Mouse (Mus musculus) thymus, postnatal 14 days (tissue): ENCODE measurements around the gene Ndufa13.
A peak's percentile ranks its signal among the peaks of the same experiment; 100 is the strongest.

Experiments
- DNase-seq: peaks from one replicate; pipeline ENCODE4 v3.0.0; 2021

Ndufa13 gene

GRCm38 (mm10) chr8:69877992-69878391 is 24.4 kb downstream of the Ndufa13 start:
- no peak for DNase-seq

DNA sequence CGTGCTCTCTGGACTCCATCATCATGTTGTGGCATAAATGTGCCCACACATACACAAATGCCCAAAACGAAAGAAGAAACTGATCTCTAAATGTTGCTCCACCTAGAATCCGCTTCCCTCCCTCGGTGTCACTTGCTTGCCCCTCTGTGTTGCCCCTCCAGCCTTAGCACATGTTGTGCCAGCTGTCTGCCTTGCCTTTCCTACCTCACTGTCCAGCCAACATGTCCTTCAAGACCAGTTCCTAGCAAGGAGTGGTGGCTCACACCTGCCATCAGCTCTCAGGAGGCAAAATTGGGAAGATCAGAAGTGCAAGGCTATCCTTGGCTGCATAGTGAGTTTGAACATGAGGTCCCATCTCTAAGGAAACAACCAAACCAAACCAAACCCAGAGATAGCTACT is 25.0 kb downstream of the Ndufa13 start:
- no peak for DNase-seq

- DNase-seq: no peak
Observed at GRCm38 (mm10) chr8:69876967-69877366, 25.4 kb downstream of the Ndufa13 start.

DNA sequence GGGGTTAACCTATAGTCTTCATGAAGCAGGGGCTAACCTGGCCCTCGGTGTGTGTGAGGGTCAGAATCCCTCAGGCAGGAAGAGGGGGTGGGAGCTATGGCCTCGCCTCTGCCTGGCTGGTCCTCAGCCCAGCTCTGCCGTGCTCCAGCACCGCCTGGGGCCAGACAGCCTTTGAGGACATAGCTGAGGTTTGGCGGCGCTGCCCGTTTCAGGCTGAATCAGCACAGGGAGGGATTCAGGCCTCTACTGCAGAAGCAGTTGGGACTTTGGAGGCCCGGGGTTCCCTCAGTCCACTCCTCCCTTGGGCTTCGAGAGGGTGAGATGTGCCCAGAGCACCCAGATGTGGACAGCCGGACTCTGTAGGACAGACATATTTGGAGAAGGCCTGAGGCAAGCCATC is 26.3 kb downstream of the Ndufa13 start:
- no peak for DNase-seq

- DNase-seq: no peak
Observed at GRCm38 (mm10) chr8:69874654-69875053, 27.7 kb downstream of the Ndufa13 start.

GRCm38 (mm10) chr8:69874155-69874554 is 28.2 kb downstream of the Ndufa13 start:
- DNase-seq: peak; percentile 57

- no peak for DNase-seq
Observed at GRCm38 (mm10) chr8:69870907-69871306, 31.5 kb downstream of the Ndufa13 start.

- DNase-seq: no peak
Observed at GRCm38 (mm10) chr8:69870003-69870765, 32.2 kb downstream of the Ndufa13 start.

GRCm38 (mm10) chr8:69867696-69868326 is 34.5 kb downstream of the Ndufa13 start:
- DNase-seq: no peak

DNA sequence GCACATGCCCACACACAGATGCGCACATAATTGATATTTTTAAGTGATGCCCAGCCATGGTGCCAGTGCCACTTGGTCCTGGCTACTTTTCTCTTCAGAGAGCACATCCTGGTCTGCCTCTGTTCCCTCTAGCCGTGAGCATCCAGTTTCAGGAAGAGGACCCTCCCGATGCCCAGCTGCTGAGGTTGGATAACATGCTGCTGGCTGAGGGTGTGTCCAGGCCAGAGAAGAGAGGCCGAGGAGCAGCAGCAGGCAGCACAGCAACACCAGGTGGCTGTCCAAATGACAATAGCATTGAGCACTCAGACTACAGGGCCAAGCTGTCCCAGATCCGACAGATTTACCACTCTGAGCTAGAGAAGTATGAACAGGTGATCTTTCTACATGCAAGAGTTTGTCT is 38.2 kb downstream of the Ndufa13 start:
- DNase-seq: no peak

DNA sequence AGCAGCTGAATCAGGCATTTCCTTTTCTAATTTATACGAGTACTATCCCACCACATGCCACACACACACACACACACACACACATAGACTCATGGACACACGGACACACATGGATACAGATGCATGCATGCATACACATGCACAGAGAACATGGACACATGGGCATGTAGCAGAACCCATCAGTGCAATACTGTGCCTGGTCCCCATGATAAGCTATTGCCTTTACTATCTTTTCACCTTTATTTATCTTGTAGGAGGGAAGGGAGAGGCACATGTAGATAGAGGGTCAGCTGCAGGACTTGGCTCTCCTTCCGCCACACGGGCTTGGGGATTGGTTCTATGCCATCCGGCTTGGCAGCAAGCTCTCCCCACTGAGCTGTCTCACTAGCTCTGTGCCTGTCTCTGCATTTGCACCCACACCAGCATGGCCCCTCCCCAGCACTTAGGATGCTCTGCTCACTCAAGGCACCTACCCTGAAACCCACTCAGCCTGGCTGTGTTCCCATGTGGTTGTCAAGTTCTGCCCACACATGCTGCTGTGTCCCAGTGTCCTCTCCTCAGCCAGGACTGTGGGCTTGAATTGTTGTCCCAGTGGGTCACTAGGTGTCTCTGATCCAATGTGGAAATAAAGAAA is 38.9 kb downstream of the Ndufa13 start:
- DNase-seq: no peak

DNA sequence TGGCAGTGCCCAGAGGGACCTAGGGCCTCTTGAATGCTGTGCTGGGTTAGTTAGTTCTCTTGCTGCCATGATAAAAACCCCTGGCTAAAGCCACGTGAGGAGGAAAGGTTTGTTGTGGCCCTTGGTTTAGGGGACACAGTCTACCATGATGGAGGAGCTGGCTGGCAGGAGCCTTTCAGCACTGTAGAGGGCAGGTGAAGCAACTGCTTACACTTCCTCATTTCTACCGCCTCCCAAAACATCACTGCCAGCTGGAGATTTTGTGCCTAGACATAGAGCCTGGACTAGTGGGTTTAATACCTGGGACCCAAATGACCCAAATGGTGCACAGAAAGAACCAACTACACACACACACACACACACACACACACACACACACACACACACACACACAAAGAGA is 41.1 kb downstream of the Ndufa13 start:
- no peak for DNase-seq

DNA sequence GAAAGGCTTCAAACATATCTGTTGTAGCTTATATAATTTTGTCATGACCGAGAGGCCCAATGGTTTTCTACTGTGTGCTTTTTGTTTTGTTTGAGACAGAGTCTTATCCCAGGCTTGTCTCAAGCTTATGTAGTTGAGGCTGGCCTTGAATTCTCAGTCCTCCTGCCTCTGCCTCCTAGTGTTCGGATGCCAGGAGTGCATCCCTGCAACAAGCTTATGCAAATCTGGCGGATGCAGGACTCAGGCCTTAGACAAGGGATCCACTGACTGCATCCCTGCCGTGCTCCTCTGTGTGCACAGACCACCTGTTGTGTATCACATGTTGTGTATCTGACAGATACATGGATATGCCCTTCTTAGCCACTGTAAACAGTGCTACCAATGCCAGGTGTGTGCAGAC is 41.6 kb downstream of the Ndufa13 start:
- DNase-seq: no peak

GRCm38 (mm10) chr8:69853869-69854268 is 48.5 kb downstream of the Ndufa13 start:
- DNase-seq: peak; percentile 20

GRCm38 (mm10) chr8:69850926-69851506 is 51.3 kb downstream of the Ndufa13 start:
- no peak for DNase-seq

DNA sequence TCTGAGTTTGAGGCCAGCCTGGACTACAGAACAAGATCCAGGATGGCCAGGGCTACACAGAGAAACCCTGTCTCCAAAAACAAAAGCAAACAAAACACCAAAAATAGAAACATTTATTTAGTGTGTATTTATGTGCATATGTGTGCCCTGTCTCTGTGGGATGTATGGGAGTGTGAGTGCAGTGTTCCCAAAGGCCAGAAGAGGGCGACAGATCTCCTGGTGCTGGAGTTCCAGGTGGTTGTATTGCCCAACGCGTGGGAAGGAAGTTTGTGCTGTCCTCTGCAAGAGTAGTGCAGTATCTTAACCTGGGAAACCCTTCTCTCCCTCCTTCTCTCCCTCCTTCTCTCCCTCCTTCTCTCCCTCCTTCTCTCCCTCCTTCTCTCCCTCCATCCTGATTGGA is 52.5 kb downstream of the Ndufa13 start:
- DNase-seq: peak; percentile 36

GRCm38 (mm10) chr8:69848951-69849350 is 53.4 kb downstream of the Ndufa13 start:
- no peak for DNase-seq

DNA sequence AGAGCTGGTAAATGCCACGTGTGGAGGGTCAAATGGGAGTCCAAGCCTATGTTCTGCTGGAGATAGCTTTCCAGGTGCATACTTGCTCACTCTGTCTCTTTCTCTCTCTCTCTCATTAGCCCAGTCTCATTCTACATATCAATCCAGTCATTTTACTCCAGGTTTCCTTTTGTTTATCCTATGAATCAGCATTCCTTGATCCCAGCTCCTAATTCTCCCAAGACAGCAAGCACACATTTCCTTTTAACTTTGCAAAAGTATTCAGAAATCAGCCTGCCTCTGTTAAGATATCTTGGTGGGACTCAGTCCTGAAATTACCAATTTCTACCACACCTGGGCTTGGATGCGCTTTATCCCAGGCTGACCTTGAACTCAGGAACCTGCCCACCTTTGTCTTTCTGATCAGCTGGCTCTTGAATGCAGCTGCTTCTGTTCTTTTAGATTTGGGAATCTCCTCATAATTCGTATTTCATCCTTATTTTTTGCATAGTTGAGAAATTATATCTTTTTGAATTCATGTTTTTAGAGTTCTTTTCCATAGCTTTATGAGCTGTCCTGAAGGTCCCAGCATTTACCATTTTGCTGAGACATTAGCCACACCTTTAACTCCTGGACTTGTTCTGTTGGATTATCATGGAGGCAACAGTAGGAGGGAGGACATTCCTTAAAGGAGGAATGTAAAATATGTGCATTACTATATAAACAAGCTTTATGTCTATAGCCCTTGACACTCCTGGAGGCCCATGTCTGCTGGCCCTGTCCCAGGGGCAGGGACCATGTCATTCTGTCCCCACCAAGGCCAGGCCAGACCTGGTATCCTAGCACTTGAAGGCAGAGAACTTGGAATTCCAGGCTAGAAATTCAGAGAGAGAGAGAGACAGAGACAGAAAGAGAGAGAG is 54.9 kb downstream of the Ndufa13 start:
- DNase-seq: no peak
